Mouse (Mus musculus) erythroblast, embryonic 14.5 days (primary cell): ENCODE results near the gene Tub.

ENCODE experiments used
- GATA1 ChIP-seq: IDR thresholded peaks from 2 replicates; pipeline ENCODE4 v1.6.1; 2012; ENCODE audit warnings: low read length, inconsistent platforms, mixed read lengths
- TAL1 ChIP-seq: IDR thresholded peaks from 3 replicates; pipeline ENCODE4 v1.6.1; 2012; ENCODE audit warnings: low read length, inconsistent platforms, mixed read lengths

DNA sequence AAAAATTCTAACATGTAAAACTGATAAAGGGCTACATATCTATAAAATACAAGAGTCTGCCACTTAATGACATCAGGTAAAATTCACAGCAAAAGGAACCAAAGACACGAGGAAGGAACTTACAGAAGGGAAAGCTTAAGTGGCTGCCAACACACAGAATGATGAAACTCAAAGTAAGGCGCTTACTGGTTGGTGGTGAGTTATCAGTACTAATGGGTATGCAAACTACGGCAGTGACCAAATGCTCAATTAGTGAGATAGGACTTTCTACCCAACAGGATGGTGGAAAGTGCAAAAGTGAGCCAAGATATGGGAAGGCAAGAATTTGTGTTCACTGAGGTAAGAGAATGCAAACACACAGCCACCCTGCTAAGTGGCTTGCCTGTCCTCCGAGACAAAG is 109.4 kb downstream of the Tub start:
- TF ChIP-seq GATA1: no peak
- no peak for TF ChIP-seq TAL1
